Mouse (Mus musculus): Measurements from ENCODE around the gene C2cd2l. TPM values are rescaled to one million over a fixed set of nuclear protein-coding genes. Genes with fewer than 3 reads are reported as not detected.
A peak's percentile ranks its signal among the peaks of the same experiment; 100 is the strongest.

Gene C2cd2l
- polyA plus RNA-seq, 1 experiment, result 18.8 TPM

DNA sequence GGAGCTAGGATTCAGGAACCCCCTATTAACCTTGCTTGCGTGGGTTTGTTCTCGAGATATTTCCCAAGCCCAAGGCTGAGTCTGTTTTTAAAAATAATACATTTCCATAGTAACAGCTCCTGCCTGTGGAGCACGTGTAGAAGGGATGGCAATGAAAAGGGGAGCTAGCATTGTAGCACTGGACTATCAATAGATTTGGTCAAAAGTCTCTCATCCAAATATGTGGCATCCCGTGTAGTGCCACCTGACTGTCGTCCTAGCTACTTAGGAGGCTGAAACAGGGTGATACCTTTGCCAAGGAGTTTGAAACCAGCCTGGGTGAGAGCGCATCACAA, 681 bp upstream of the C2cd2l start:
- Histone ChIP-seq H3K27me3 (ENCODE audit: control insufficient read depth, insufficient read depth, insufficient read length) (no peaks in the 10 kb centered on the region), H3K36me3 (ENCODE audit: control insufficient read depth, insufficient read depth) (no peaks in the 10 kb centered on the region), H3ac (ENCODE audit: control insufficient read depth, insufficient read length, low read depth) (peak overlapping the region; percentile 10), H3K4me3 (ENCODE audit: insufficient read depth, poor library complexity, severe bottlenecking) (no peak overlapping the region), H3K79me3 (ENCODE audit: low read depth) (peaks cover 2% of the 10 kb centered on the region), H3K79me2 (ENCODE audit: control insufficient read depth, insufficient read depth) (peaks cover 21% of the 10 kb centered on the region)
- TF ChIP-seq CTCF (IDR thresholded peaks at IDR 0.05; ENCODE audit: control insufficient read depth, insufficient read depth, insufficient read length), result no peak
- no peak for TF ChIP-seq MAX (IDR thresholded peaks at IDR 0.05)
- TF ChIP-seq MYOD1 (IDR thresholded peaks at IDR 0.05; ENCODE audit: control insufficient read depth, insufficient read length, low read depth), result no peak
- TF ChIP-seq MYOG (IDR thresholded peaks at IDR 0.05; ENCODE audit: control insufficient read depth, extremely low read depth, insufficient read length), result no peak
- no peak for TF ChIP-seq FOSL1 (IDR thresholded peaks at IDR 0.05; ENCODE audit: insufficient read depth, low read length, poor library complexity, severe bottlenecking)
- no peak for TF ChIP-seq CEBPB (IDR thresholded peaks at IDR 0.05; ENCODE audit: low read depth)
- TF ChIP-seq USF1 (IDR thresholded peaks at IDR 0.05; ENCODE audit: low read depth), result no peak

- no peaks in the 10 kb centered on the region for H3K27me3 ChIP-seq (ENCODE audit: control insufficient read depth, insufficient read depth, insufficient read length)
- H3K79me3 ChIP-seq (ENCODE audit: low read depth), result peaks cover 2% of the 10 kb centered on the region
- peak overlapping the region; percentile 89 for H3ac ChIP-seq (ENCODE audit: control insufficient read depth, insufficient read length, low read depth)
- no peaks in the 10 kb centered on the region for H3K36me3 ChIP-seq (ENCODE audit: control insufficient read depth, insufficient read depth)
- TF ChIP-seq MYOG (IDR thresholded peaks at IDR 0.05; ENCODE audit: control insufficient read depth, extremely low read depth, insufficient read length), result no peak
- no peak for TF ChIP-seq MYOD1 (IDR thresholded peaks at IDR 0.05; ENCODE audit: control insufficient read depth, insufficient read length, low read depth)
- TF ChIP-seq CTCF (IDR thresholded peaks at IDR 0.05; ENCODE audit: control insufficient read depth, insufficient read depth, insufficient read length), result no peak
- TF ChIP-seq CEBPB (IDR thresholded peaks at IDR 0.05; ENCODE audit: low read depth), result no peak
- no peak for TF ChIP-seq FOSL1 (IDR thresholded peaks at IDR 0.05; ENCODE audit: insufficient read depth, low read length, poor library complexity, severe bottlenecking)
- TF ChIP-seq USF1 (IDR thresholded peaks at IDR 0.05; ENCODE audit: low read depth), result no peak
- TF ChIP-seq MAX (IDR thresholded peaks at IDR 0.05), result no peak
- peaks cover 21% of the 10 kb centered on the region for H3K79me2 ChIP-seq (ENCODE audit: control insufficient read depth, insufficient read depth)
- H3K4me3 ChIP-seq (ENCODE audit: insufficient read depth, poor library complexity, severe bottlenecking), result peak overlapping the region; percentile 50
Observed at GRCm38 (mm10) chr9:44319105-44319886, 789 bp downstream of the C2cd2l start.

DNA sequence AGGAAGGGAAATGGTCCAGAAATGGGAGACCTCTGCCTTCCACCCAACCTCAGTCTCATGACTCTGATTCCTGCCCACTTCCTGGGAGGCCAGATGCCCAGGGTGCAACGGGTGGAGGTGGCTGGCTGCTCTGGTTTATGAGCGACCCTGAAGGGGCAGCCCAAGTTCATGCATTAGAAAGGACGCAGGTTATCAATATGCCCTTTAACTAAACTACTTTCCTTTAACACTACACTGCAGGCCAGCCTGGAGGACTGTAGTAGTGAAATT, 1.3 kb downstream of the C2cd2l start:
- H3K27me3 ChIP-seq (ENCODE audit: control insufficient read depth, insufficient read depth, insufficient read length), result no peaks in the 10 kb centered on the region
- no peak overlapping the region for H3ac ChIP-seq (ENCODE audit: control insufficient read depth, insufficient read length, low read depth)
- H3K79me3 ChIP-seq (ENCODE audit: low read depth), result peaks cover 2% of the 10 kb centered on the region
- H3K79me2 ChIP-seq (ENCODE audit: control insufficient read depth, insufficient read depth), result peaks cover 21% of the 10 kb centered on the region
- H3K36me3 ChIP-seq (ENCODE audit: control insufficient read depth, insufficient read depth), result no peaks in the 10 kb centered on the region
- H3K4me3 ChIP-seq (ENCODE audit: insufficient read depth, poor library complexity, severe bottlenecking), result no peak overlapping the region
- TF ChIP-seq FOSL1 (IDR thresholded peaks at IDR 0.05; ENCODE audit: insufficient read depth, low read length, poor library complexity, severe bottlenecking) (no peak), MYOG (IDR thresholded peaks at IDR 0.05; ENCODE audit: control insufficient read depth, extremely low read depth, insufficient read length) (no peak), CTCF (IDR thresholded peaks at IDR 0.05; ENCODE audit: control insufficient read depth, insufficient read depth, insufficient read length) (no peak), CEBPB (IDR thresholded peaks at IDR 0.05; ENCODE audit: low read depth) (no peak)

DNA sequence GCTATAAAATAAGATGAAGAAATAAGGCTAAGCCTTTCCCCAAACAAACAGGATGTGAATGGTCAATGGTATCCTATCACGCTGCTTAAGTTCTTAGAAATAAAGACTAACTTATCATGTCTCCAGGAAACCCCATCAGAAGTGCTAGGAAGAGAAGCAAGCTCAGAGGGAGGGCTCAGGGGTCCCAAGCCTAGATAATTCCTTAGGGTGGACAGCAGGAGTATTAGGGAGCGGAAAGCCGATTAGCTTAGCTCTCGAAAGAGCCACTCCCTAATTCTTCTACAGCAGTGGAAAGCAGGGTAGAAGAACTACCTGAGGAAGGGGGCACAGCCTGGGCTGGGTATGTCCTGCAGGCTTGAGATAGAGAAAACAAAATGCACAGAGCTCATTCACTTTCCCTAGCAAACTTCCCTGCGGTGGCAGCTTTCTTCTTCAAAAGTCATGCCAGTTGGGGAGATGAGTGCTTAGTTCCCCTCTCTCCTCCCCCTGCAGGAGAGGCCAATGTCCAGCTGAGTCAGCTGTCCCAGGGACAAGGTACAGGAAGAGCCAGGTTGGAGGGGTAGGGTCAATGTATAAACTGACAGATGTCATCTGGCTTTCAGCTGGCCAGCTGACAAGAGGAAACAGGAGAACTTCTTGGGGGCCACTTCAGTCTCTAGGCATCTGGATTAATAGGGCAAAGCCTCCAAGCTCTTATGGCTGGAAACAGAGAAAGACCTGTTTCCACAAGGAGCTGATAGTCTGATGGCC, 1.8 kb downstream of the C2cd2l start:
- Histone ChIP-seq H3ac (ENCODE audit: control insufficient read depth, insufficient read length, low read depth) (no peak overlapping the region), H3K36me3 (ENCODE audit: control insufficient read depth, insufficient read depth) (peaks cover 4% of the 10 kb centered on the region), H3K4me3 (ENCODE audit: insufficient read depth, poor library complexity, severe bottlenecking) (no peak overlapping the region), H3K27me3 (ENCODE audit: control insufficient read depth, insufficient read depth, insufficient read length) (no peaks in the 10 kb centered on the region), H3K79me3 (ENCODE audit: low read depth) (peaks cover 2% of the 10 kb centered on the region), H3K79me2 (ENCODE audit: control insufficient read depth, insufficient read depth) (peaks cover 21% of the 10 kb centered on the region)
- TF ChIP-seq MYOD1 (IDR thresholded peaks at IDR 0.05; ENCODE audit: control insufficient read depth, insufficient read length, low read depth) (no peak), MAX (IDR thresholded peaks at IDR 0.05) (no peak), MYOG (IDR thresholded peaks at IDR 0.05; ENCODE audit: control insufficient read depth, extremely low read depth, insufficient read length) (no peak), FOSL1 (IDR thresholded peaks at IDR 0.05; ENCODE audit: insufficient read depth, low read length, poor library complexity, severe bottlenecking) (no peak), USF1 (IDR thresholded peaks at IDR 0.05; ENCODE audit: low read depth) (no peak), CTCF (IDR thresholded peaks at IDR 0.05; ENCODE audit: control insufficient read depth, insufficient read depth, insufficient read length) (no peak), CEBPB (IDR thresholded peaks at IDR 0.05; ENCODE audit: low read depth) (no peak)

GRCm38 (mm10) chr9:44317452-44317851, 2.6 kb downstream of the C2cd2l start:
- H3ac ChIP-seq (ENCODE audit: control insufficient read depth, insufficient read length, low read depth), result no peak overlapping the region
- H3K79me3 ChIP-seq (ENCODE audit: low read depth), result peaks cover 2% of the 10 kb centered on the region
- peaks cover 21% of the 10 kb centered on the region for H3K79me2 ChIP-seq (ENCODE audit: control insufficient read depth, insufficient read depth)
- peak; percentile 33 for TF ChIP-seq USF1 (IDR thresholded peaks at IDR 0.05; ENCODE audit: low read depth)
- no peak for TF ChIP-seq CTCF (IDR thresholded peaks at IDR 0.05; ENCODE audit: control insufficient read depth, insufficient read depth, insufficient read length)
- no peak for TF ChIP-seq MAX (IDR thresholded peaks at IDR 0.05)
- peaks cover 4% of the 10 kb centered on the region for H3K36me3 ChIP-seq (ENCODE audit: control insufficient read depth, insufficient read depth)
- H3K27me3 ChIP-seq (ENCODE audit: control insufficient read depth, insufficient read depth, insufficient read length), result no peaks in the 10 kb centered on the region
- H3K4me3 ChIP-seq (ENCODE audit: insufficient read depth, poor library complexity, severe bottlenecking), result no peak overlapping the region
